Mouse (Mus musculus): ENCODE results near the gene Reep1. TPM values are rescaled to one million over a fixed set of nuclear protein-coding genes. Genes with fewer than 3 reads are reported as not detected.

The Reep1 gene
- total RNA-seq, 1 experiment from 2014 or later, result not detected

DNA sequence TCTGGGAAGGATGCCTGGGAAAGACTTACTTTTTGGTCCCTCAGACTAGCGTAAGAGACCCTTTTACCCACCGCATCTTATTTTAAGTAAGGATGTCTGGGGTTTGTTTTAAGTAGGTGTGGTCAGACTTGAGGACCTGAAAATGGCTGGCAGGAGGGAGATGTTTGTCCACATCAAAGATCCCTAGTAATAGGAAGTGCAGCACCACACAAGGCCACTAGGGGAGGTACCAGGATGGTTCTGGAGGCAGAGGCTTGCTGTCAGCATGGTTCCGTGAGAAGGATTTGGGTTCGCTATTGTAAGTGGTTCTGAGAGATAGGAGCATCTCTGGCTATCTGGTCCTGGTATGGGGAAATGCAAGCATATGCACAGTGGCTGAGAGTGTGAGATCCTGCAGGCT lies 63.5 kb downstream of the Reep1 start:
- no peak for ATAC-seq (replicated peaks; ENCODE audit: insufficient number of reproducible peaks, low FRiP score, low TSS enrichment, poor library complexity, severe bottlenecking)

GRCm38 (mm10) chr6:71771282-71771681 lies 63.9 kb downstream of the Reep1 start:
- no peak for ATAC-seq (replicated peaks; ENCODE audit: insufficient number of reproducible peaks, low FRiP score, low TSS enrichment, poor library complexity, severe bottlenecking)

DNA sequence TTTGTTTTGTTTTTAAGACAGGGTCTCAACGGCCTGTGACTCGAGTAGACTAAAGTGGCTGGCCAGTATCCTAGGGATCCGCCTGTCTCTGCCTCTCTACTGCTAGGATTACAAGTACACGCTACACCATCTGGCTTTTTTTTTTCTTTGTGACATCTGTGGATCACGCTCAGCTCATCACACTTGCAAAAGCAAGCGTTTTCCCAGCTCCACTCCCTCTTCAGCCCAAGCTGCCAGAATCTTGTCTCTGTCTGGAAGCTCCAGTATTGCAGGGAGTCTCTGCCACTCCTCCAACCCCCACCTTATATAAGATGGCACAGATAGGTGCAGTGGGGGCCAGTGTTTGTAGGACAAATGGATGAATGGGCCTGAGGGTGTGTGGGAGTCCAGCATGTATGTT lies 64.8 kb downstream of the Reep1 start:
- no peak for ATAC-seq (replicated peaks; ENCODE audit: insufficient number of reproducible peaks, low FRiP score, low TSS enrichment, poor library complexity, severe bottlenecking)

DNA sequence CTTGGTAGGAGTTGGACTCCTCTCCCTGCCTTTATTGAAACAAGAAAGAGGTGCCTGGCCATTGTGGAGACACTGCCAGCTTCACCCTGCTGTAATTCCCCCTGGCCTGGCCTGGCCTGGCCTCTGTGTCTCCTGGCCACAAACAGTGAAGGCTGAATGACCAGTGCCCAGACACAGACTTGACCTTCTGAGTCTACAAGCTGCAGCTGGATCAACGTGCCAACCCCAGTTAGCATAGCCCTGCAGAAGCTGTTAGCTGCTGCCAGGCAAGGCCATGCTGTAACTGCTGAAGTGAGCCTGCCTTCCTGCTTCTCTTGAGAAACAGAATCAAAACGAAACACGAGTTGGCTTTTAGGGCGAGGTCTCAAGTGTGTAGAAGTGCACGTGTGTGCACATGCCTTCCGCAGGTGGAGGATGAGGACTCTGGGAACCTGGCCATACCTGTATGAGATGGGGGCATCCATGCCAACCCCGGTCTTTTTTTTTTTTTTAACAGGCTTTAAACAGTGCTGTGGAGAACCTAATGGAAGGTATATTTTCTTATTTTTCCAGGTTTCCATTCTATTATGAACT lies 65.4 kb downstream of the Reep1 start:
- no peak for ATAC-seq (replicated peaks; ENCODE audit: insufficient number of reproducible peaks, low FRiP score, low TSS enrichment, poor library complexity, severe bottlenecking)

- no peak for ATAC-seq (replicated peaks; ENCODE audit: insufficient number of reproducible peaks, low FRiP score, low TSS enrichment, poor library complexity, severe bottlenecking)
Measured at GRCm38 (mm10) chr6:71778016-71778415, 70.7 kb downstream of the Reep1 start.

DNA sequence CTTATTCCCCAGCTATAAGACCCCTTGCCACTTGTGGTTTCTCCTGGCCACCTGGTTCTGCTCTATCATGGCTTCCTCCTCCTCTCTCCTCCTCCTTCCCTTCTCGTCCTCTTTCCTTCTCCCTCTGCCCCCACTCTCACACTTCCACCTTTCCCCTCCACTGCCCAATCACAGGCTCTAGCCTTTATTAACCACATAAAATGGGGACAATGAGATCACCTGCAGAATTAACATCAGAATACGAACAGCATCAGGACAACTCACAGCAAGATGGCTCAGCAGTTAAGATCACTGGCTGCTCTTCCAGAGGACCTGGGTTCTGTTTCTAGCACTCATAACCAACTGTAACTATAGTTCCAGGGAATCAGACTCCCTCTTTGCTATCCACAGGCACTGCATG lies 72.5 kb downstream of the Reep1 start:
- no peak for ATAC-seq (replicated peaks; ENCODE audit: insufficient number of reproducible peaks, low FRiP score, low TSS enrichment, poor library complexity, severe bottlenecking)

DNA sequence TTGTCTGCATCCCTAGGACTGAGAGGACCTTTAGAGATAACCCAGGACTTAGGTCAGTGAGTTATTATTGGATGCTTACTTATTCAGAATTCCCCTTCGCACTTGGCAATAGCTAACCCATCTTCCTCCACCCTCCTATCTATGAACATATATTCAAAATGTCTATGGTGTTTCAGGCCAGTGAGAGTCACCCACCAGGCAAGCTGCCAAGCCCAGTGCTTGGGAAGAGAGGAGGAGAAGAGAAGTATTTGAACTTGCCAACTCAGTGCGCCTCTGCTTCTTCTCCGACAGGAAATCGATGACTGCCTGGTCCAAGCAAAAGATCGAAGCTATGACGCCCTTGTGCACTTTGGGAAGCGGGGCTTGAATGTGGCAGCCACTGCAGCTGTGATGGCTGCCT lies 73.1 kb downstream of the Reep1 start:
- ATAC-seq (replicated peaks; ENCODE audit: insufficient number of reproducible peaks, low FRiP score, low TSS enrichment, poor library complexity, severe bottlenecking), result no peak

GRCm38 (mm10) chr6:71783165-71783564 lies 75.8 kb downstream of the Reep1 start:
- ATAC-seq (replicated peaks; ENCODE audit: insufficient number of reproducible peaks, low FRiP score, low TSS enrichment, poor library complexity, severe bottlenecking), result no peak

DNA sequence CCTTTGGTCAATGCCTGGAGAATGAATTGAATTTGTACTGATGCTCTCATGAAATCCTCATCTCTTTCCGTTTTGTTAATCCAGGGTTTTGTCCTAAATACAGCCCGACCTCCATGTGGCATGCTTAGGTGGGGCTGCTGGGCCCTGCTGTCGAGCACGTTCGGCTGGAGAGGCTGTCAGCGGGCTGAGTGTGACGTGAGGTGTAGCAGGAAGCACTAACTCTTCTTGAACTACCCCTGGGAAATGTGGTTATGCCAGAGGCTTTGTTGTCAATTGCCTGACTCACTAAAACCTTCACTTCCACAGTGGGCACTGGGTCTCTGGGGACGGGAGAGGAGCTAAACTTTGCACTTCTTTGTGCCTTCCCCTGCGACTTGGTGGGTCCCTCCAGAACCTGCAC lies 81.0 kb downstream of the Reep1 start:
- ATAC-seq (replicated peaks; ENCODE audit: insufficient number of reproducible peaks, low FRiP score, low TSS enrichment, poor library complexity, severe bottlenecking), result no peak

DNA sequence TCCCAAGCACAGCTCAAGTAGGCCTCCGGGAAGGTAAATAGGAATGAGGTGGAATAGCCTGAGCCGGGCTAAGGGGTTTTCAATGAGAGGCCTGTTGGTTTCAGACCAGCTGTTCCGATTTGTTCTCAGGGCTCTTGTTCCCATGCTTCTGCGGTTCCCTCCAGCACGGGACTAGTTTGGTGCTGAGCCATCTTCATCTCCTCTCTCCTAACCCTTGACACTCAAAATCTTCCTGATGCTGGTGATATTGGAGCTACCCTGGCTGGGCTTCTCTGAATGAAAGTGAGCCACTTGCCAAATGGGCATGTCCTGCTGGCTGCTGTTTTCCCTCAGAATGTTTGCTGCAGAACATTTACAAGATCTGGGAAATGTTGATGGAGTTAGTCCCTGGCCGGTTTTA lies 84.4 kb downstream of the Reep1 start:
- ATAC-seq (replicated peaks; ENCODE audit: insufficient number of reproducible peaks, low FRiP score, low TSS enrichment, poor library complexity, severe bottlenecking), result no peak

DNA sequence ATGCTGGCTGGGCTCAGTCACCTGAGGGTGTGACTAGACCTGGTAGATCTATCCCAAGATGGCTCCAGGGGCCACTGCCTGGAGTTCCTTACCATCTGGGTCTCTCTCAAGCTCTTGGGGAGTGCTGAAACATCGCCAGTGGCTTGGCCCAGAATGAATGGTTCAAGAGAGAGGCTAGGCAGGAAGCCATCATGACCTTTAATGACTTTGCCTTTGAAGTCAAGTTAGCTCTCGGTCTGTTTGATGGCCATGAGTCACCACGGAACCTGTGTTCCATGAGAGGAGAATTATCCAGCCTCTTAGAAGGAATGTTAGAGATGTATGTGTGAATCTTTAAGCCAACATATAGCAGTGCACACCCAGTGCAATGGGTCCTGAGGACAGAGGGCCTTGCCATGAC lies 92.0 kb downstream of the Reep1 start:
- no peak for ATAC-seq (replicated peaks; ENCODE audit: insufficient number of reproducible peaks, low FRiP score, low TSS enrichment, poor library complexity, severe bottlenecking)

GRCm38 (mm10) chr6:71801011-71801713 lies 93.8 kb downstream of the Reep1 start:
- ATAC-seq (replicated peaks; ENCODE audit: insufficient number of reproducible peaks, low FRiP score, low TSS enrichment, poor library complexity, severe bottlenecking), result no peak

DNA sequence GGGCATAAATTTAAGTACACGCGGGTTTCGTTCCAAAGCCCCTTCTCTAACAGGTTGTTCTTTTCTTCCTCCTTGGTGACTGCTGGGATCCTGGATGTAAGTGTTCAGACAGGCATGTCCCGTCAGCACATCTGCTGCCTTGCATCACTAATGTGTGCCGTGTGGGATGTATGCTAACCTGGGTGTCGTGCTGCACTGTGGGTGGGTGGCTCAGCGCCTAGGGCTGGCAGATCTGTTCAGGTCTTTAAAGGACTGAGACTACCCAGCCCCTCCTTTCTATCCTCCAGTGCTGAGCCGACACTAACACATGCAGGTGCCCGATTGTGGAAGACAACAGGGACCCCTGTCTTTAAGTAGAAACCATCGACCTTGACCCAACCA lies 94.3 kb downstream of the Reep1 start:
- no peak for ATAC-seq (replicated peaks; ENCODE audit: insufficient number of reproducible peaks, low FRiP score, low TSS enrichment, poor library complexity, severe bottlenecking)

DNA sequence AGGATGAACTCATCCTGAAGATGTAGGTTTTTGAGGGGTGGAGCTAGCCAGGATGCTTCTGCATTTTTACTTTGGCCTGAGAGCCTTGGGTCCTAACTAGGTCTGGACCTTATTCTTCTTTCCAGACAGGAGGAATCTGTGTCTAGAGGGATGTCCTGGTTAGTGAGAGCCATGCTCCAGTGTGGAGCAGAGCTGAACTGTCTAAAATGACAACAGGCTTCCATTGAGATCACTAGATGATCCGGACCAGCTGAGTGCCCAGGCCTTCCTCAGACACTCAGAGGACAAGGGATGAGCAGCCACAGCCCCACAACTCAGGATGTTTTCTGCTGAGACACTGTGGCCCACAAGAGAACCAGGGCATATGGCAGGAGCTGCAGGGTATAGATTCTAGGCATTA lies 96.2 kb downstream of the Reep1 start:
- no peak for ATAC-seq (replicated peaks; ENCODE audit: insufficient number of reproducible peaks, low FRiP score, low TSS enrichment, poor library complexity, severe bottlenecking)

DNA sequence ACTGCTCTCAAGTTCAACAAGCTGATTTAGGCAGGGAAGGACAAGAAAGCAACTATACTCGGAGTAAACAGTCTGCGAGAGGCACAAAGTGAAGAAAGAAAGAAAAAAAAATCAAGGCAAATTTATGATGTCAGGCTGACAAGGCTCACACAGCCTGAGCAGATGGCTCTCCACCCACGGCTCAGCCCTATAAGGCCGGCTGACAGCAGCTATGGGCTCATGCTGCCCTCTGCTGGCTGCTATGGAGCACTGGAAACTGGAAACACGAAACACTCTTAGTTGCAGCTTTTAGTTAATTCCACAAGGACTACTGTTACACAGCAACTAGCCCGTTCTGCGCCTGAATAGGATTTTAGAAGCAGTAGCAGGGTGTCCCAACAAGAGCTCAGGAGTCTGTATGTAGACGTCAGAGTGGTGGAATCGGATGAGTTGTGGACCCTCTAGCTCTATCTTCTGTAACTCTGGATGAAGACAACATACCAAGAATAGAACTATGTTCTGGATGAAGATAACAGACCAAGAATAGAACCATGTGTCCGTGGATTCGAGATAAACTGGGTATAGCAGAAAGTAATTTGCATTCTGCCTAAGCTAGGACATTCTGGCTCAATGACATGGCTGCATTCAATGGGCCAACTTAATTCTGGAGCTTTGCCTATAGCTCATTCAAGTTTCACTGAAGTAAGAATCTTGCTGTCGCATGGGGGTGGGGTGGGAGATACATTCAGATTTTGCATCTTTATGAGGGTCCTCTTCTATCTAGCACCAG lies 96.9 kb downstream of the Reep1 start:
- peak; percentile 81 for ATAC-seq (replicated peaks; ENCODE audit: insufficient number of reproducible peaks, low FRiP score, low TSS enrichment, poor library complexity, severe bottlenecking)

GRCm38 (mm10) chr6:71806713-71807112 lies 99.4 kb downstream of the Reep1 start:
- ATAC-seq (replicated peaks; ENCODE audit: insufficient number of reproducible peaks, low FRiP score, low TSS enrichment, poor library complexity, severe bottlenecking), result no peak

DNA sequence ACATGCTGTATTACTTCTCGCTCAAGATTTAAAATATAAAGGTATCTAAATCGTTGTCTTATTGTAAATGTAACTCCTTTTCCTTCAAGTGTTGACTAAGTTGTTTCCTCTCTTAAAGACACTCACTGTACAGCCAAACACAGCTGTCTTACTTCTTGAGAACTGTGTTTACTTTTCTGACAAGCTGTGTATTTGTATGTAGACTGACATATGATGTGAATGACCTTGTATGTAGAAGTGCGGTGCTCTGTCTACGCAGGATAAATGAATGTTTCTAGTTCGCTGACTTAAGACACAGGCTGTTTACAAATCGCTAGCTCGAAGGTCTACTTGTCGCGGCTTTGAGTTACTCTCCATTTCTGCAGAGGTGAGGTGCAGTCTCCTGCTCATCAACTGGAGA lies 102.5 kb downstream of the Reep1 start:
- ATAC-seq (replicated peaks; ENCODE audit: insufficient number of reproducible peaks, low FRiP score, low TSS enrichment, poor library complexity, severe bottlenecking), result no peak

DNA sequence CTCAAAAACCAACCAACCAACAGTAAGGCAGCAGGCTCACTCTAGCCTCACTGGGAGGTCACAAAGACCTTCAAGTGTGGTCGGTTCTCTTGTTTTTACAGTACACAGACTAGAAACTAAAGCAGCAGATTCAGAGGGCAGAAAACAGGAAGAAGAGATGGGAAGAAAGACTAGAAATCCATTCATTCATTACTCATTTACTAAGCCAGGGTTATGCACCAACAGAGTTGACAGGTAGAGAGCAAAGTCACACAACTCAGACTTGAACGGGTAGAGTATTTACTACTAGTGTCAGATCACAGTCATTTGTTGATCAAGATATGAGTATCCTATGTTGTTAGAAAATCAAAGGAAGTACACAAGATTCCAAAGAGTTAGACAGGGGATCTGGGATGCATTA lies 105.5 kb downstream of the Reep1 start:
- no peak for ATAC-seq (replicated peaks; ENCODE audit: insufficient number of reproducible peaks, low FRiP score, low TSS enrichment, poor library complexity, severe bottlenecking)

DNA sequence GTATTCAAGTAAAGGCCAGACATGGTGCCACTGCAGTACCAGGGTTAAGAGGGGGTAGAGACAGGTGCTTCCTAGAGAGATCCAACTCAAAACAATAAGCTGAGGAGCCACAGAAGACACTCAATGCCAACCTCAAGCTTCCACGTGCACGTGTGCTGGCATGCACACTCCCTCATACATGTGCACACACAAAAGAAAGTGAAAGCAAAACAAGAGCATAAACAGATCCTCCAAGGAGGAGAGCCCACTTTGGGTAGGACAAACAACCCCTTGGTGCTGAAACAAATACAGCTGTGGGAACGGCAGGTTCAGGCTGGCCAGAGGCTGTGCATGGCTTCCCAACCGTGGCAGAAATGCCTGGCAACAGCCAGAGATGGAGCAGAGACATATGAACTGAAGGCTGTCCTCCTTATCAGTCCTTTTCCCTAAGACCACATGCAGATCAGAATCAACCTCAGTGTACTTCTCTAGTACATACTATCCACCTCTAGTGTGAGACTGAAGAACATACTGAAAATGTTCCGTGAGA lies 112.5 kb downstream of the Reep1 start:
- ATAC-seq (replicated peaks; ENCODE audit: insufficient number of reproducible peaks, low FRiP score, low TSS enrichment, poor library complexity, severe bottlenecking), result no peak

DNA sequence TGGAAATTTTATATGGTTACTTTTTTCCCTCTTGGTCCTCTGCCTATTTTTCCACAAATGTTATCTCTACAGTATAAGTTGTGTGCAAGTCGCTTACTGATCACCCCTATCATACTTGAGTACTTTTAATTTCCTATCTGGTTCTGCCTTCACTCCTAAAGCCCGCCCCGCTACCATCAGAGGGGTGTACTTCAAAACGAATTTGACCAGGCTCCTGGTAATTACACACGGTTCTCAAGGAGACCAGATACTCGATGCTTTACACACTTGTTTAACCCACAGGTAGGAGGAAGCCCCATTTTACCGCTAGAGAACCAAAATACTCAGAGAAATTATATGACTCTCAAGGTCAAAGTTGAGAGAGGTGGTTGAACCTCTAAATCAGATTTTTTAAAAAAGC lies 115.7 kb downstream of the Reep1 start:
- ATAC-seq (replicated peaks; ENCODE audit: insufficient number of reproducible peaks, low FRiP score, low TSS enrichment, poor library complexity, severe bottlenecking), result no peak

Data from monocyte, adult 5-6 weeks (primary cell).